Mouse (Mus musculus): ENCODE measurements around the gene Nelfe. TPM values are rescaled to one million over a fixed set of nuclear protein-coding genes. Genes with fewer than 3 reads are reported as not detected.
A peak's percentile ranks its signal among the peaks of the same experiment; 100 is the strongest.

Nelfe gene
- polyA plus RNA-seq, 1 experiment from 2014 or later, result 130 TPM

GRCm38 (mm10) chr17:34865981-34866380 is 15.8 kb downstream of the Nelfe start:
- ATAC-seq (replicated peaks; ENCODE audit: insufficient number of reproducible peaks, low FRiP score, low TSS enrichment, low read depth) (no peak), DNase-seq (ENCODE audit: low spot score) (no peak)
- Histone ChIP-seq H3K27ac (replicated peaks; ENCODE audit: low read depth, low read length) (no peak overlapping the region), H3K27me3 (ENCODE audit: control insufficient read depth, insufficient read depth, low read length) (no peaks in the 10 kb centered on the region), H3K9me3 (replicated peaks; ENCODE audit: control insufficient read depth, low read length) (no peaks in the 10 kb centered on the region), H3K4me2 (ENCODE audit: low read depth, low read length) (no peak overlapping the region), H3K4me1 (ENCODE audit: control insufficient read depth, insufficient read depth, low read length) (no peaks in the 10 kb centered on the region), H3K4me3 (ENCODE audit: low read depth, low read length) (no peak overlapping the region), H3K9ac (replicated peaks; ENCODE audit: low read length) (no peak overlapping the region), H3K36me3 (replicated peaks; ENCODE audit: control insufficient read depth, insufficient read depth, low read depth, low read length) (no peaks in the 10 kb centered on the region)
- 55% methylated on average over 7 of the region's 7 CpGs for WGBS

GRCm38 (mm10) chr17:34874321-34874720 is 24.1 kb downstream of the Nelfe start:
- Histone ChIP-seq H3K36me3 (replicated peaks; ENCODE audit: control insufficient read depth, insufficient read depth, low read depth, low read length) (no peaks in the 10 kb centered on the region), H3K27ac (replicated peaks; ENCODE audit: low read depth, low read length) (no peak overlapping the region), H3K4me1 (ENCODE audit: control insufficient read depth, insufficient read depth, low read length) (no peaks in the 10 kb centered on the region; the same call in 1 of the 2 replicates), H3K9ac (replicated peaks; ENCODE audit: low read length) (no peak overlapping the region), H3K4me3 (ENCODE audit: low read depth, low read length) (no peak overlapping the region), H3K9me3 (replicated peaks; ENCODE audit: control insufficient read depth, low read length) (no peaks in the 10 kb centered on the region), H3K4me2 (ENCODE audit: low read depth, low read length) (no peak overlapping the region), H3K27me3 (ENCODE audit: control insufficient read depth, insufficient read depth, low read length) (no peaks in the 10 kb centered on the region)
- DNase-seq (ENCODE audit: low spot score) (no peak), ATAC-seq (replicated peaks; ENCODE audit: insufficient number of reproducible peaks, low FRiP score, low TSS enrichment, low read depth) (no peak)
- 89% methylated on average over 6 of the region's 6 CpGs for WGBS

GRCm38 (mm10) chr17:34879336-34879879 is 29.2 kb downstream of the Nelfe start, which contains the start of gene Zbtb12:
TSS of gene Zbtb12 (plus strand) at chr17:34879483.
- ATAC-seq (replicated peaks; ENCODE audit: insufficient number of reproducible peaks, low FRiP score, low TSS enrichment, low read depth) (0 out of 2 replicates have a peak, but pooled peaks have one; percentile 31), DNase-seq (ENCODE audit: low spot score) (peak; percentile 46)
- H3K27ac ChIP-seq (replicated peaks; ENCODE audit: low read depth, low read length), result no peak within 1 kb of the TSS
- no peaks in the 10 kb centered on the region for H3K9me3 ChIP-seq (replicated peaks; ENCODE audit: control insufficient read depth, low read length)
- no peak within 1 kb of the TSS for H3K4me2 ChIP-seq (ENCODE audit: low read depth, low read length)
- H3K9ac ChIP-seq (replicated peaks; ENCODE audit: low read length), result no peak within 1 kb of the TSS
- H3K36me3 ChIP-seq (replicated peaks; ENCODE audit: control insufficient read depth, insufficient read depth, low read depth, low read length), result no peaks in the 10 kb centered on the region
- WGBS, result 46% methylated on average over 11 of the region's 11 CpGs
- H3K4me3 ChIP-seq (ENCODE audit: low read depth, low read length), result no peak within 1 kb of the TSS
- peaks cover 6% of the 10 kb centered on the region for H3K4me1 ChIP-seq (ENCODE audit: control insufficient read depth, insufficient read depth, low read length)
- no peaks in the 10 kb centered on the region for H3K27me3 ChIP-seq (ENCODE audit: control insufficient read depth, insufficient read depth, low read length)

GRCm38 (mm10) chr17:34881166-34881565 is 31.0 kb downstream of the Nelfe start:
- peaks cover 6% of the 10 kb centered on the region for H3K4me1 ChIP-seq (ENCODE audit: control insufficient read depth, insufficient read depth, low read length)
- no peak for ATAC-seq (replicated peaks; ENCODE audit: insufficient number of reproducible peaks, low FRiP score, low TSS enrichment, low read depth)
- no peak for DNase-seq (ENCODE audit: low spot score)
- H3K27me3 ChIP-seq (ENCODE audit: control insufficient read depth, insufficient read depth, low read length), result no peaks in the 10 kb centered on the region
- no peaks in the 10 kb centered on the region for H3K36me3 ChIP-seq (replicated peaks; ENCODE audit: control insufficient read depth, insufficient read depth, low read depth, low read length)
- H3K9me3 ChIP-seq (replicated peaks; ENCODE audit: control insufficient read depth, low read length), result no peaks in the 10 kb centered on the region
- H3K4me3 ChIP-seq (ENCODE audit: low read depth, low read length), result no peak overlapping the region
- H3K27ac ChIP-seq (replicated peaks; ENCODE audit: low read depth, low read length), result no peak overlapping the region
- H3K9ac ChIP-seq (replicated peaks; ENCODE audit: low read length), result no peak overlapping the region
- no peak overlapping the region for H3K4me2 ChIP-seq (ENCODE audit: low read depth, low read length)

GRCm38 (mm10) chr17:34881683-34882310 is 31.6 kb downstream of the Nelfe start, which contains the start of gene Gm20547:
TSS of gene Gm20547 (minus strand) at chr17:34882042.
- Histone ChIP-seq H3K27me3 (ENCODE audit: control insufficient read depth, insufficient read depth, low read length) (no peaks in the 10 kb centered on the region), H3K27ac (replicated peaks; ENCODE audit: low read depth, low read length) (no peak within 1 kb of the TSS), H3K4me2 (ENCODE audit: low read depth, low read length) (no peak within 1 kb of the TSS; the same call in 1 of the 2 replicates), H3K4me1 (ENCODE audit: control insufficient read depth, insufficient read depth, low read length) (peaks cover 6% of the 10 kb centered on the region), H3K9me3 (replicated peaks; ENCODE audit: control insufficient read depth, low read length) (no peaks in the 10 kb centered on the region), H3K4me3 (ENCODE audit: low read depth, low read length) (no peak within 1 kb of the TSS), H3K9ac (replicated peaks; ENCODE audit: low read length) (peak within 1 kb of the TSS; percentile 18; the same call in 1 of the 2 replicates), H3K36me3 (replicated peaks; ENCODE audit: control insufficient read depth, insufficient read depth, low read depth, low read length) (no peaks in the 10 kb centered on the region)
- no peak for DNase-seq (ENCODE audit: low spot score)
- ATAC-seq (replicated peaks; ENCODE audit: insufficient number of reproducible peaks, low FRiP score, low TSS enrichment, low read depth), result no peak
- 5% methylated on average over 15 of the region's 15 CpGs for WGBS

GRCm38 (mm10) chr17:34883332-34883731 is 33.1 kb downstream of the Nelfe start:
- Histone ChIP-seq H3K9ac (replicated peaks; ENCODE audit: low read length) (no peak overlapping the region), H3K9me3 (replicated peaks; ENCODE audit: control insufficient read depth, low read length) (no peaks in the 10 kb centered on the region), H3K36me3 (replicated peaks; ENCODE audit: control insufficient read depth, insufficient read depth, low read depth, low read length) (no peaks in the 10 kb centered on the region), H3K4me3 (ENCODE audit: low read depth, low read length) (no peak overlapping the region), H3K4me2 (ENCODE audit: low read depth, low read length) (no peak overlapping the region), H3K27me3 (ENCODE audit: control insufficient read depth, insufficient read depth, low read length) (no peaks in the 10 kb centered on the region), H3K27ac (replicated peaks; ENCODE audit: low read depth, low read length) (no peak overlapping the region), H3K4me1 (ENCODE audit: control insufficient read depth, insufficient read depth, low read length) (peaks cover 6% of the 10 kb centered on the region)
- ATAC-seq (replicated peaks; ENCODE audit: insufficient number of reproducible peaks, low FRiP score, low TSS enrichment, low read depth) (no peak), DNase-seq (ENCODE audit: low spot score) (no peak)
- WGBS, result 63% methylated on average over 3 of the region's 3 CpGs

GRCm38 (mm10) chr17:34884704-34885103 is 34.5 kb downstream of the Nelfe start:
- Histone ChIP-seq H3K4me3 (ENCODE audit: low read depth, low read length) (no peak overlapping the region), H3K4me2 (ENCODE audit: low read depth, low read length) (no peak overlapping the region), H3K4me1 (ENCODE audit: control insufficient read depth, insufficient read depth, low read length) (peaks cover 3% of the 10 kb centered on the region), H3K36me3 (replicated peaks; ENCODE audit: control insufficient read depth, insufficient read depth, low read depth, low read length) (no peaks in the 10 kb centered on the region), H3K27ac (replicated peaks; ENCODE audit: low read depth, low read length) (no peak overlapping the region), H3K9me3 (replicated peaks; ENCODE audit: control insufficient read depth, low read length) (no peaks in the 10 kb centered on the region), H3K9ac (replicated peaks; ENCODE audit: low read length) (no peak overlapping the region), H3K27me3 (ENCODE audit: control insufficient read depth, insufficient read depth, low read length) (no peaks in the 10 kb centered on the region)
- ATAC-seq (replicated peaks; ENCODE audit: insufficient number of reproducible peaks, low FRiP score, low TSS enrichment, low read depth) (no peak), DNase-seq (ENCODE audit: low spot score) (no peak)
- 85% methylated on average over 6 of the region's 6 CpGs for WGBS

- no peak for ATAC-seq (replicated peaks; ENCODE audit: insufficient number of reproducible peaks, low FRiP score, low TSS enrichment, low read depth)
- no peak overlapping the region for H3K4me3 ChIP-seq (ENCODE audit: low read depth, low read length)
- 81% methylated on average over 3 of the region's 3 CpGs for WGBS
- DNase-seq (ENCODE audit: low spot score), result no peak
- H3K4me1 ChIP-seq (ENCODE audit: control insufficient read depth, insufficient read depth, low read length), result peaks cover 2% of the 10 kb centered on the region; the same call in 1 of the 2 replicates
- no peaks in the 10 kb centered on the region for H3K36me3 ChIP-seq (replicated peaks; ENCODE audit: control insufficient read depth, insufficient read depth, low read depth, low read length)
- no peak overlapping the region for H3K4me2 ChIP-seq (ENCODE audit: low read depth, low read length)
- H3K27me3 ChIP-seq (ENCODE audit: control insufficient read depth, insufficient read depth, low read length), result no peaks in the 10 kb centered on the region
- H3K27ac ChIP-seq (replicated peaks; ENCODE audit: low read depth, low read length), result no peak overlapping the region
- no peak overlapping the region for H3K9ac ChIP-seq (replicated peaks; ENCODE audit: low read length)
- no peaks in the 10 kb centered on the region for H3K9me3 ChIP-seq (replicated peaks; ENCODE audit: control insufficient read depth, low read length)
Observed at GRCm38 (mm10) chr17:34885615-34886014, 35.4 kb downstream of the Nelfe start.
